Mouse (Mus musculus): ENCODE results near the gene Bri3bp.

- no peak for TF ChIP-seq CTCF (IDR thresholded peaks at IDR 0.05; ENCODE audit: extremely low read depth, insufficient read depth, low read length)
- TF ChIP-seq POLR2A (IDR thresholded peaks at IDR 0.05; ENCODE audit: extremely low read depth, insufficient read depth, low read length), result no peak
Measured at GRCm38 (mm10) chr5:125495655-125496054, 54.3 kb downstream of the Bri3bp start.

Measured in cortical plate, adult 2 months (tissue).